Mouse (Mus musculus): ENCODE measurements around the gene Ak5.
A peak's percentile ranks its signal among the peaks of the same experiment; 100 is the strongest.
"Not testable (repeated sequence)": the region's sequence is repeated elsewhere in the genome, so short reads cannot be mapped to it uniquely, and the experiment has no call there.

The Ak5 gene

GRCm38 (mm10) chr3:152668239-152668638, at the start of gene Ak5:
Ak5 (minus strand) TSS chr3:152668360.
- DNase-seq (ENCODE audit: low spot score in 2 of 2) = no peak

GRCm38 (mm10) chr3:152713991-152714902, 46.1 kb upstream of the Ak5 start, which contains the start of gene Pigk:
Pigk (plus strand) TSS chr3:152714100.
- DNase-seq (ENCODE audit: low spot score in 2 of 2) = peak; percentile 80 to 85

GRCm38 (mm10) chr3:152712957-152713356, 44.8 kb upstream of the Ak5 start:
- DNase-seq (ENCODE audit: low spot score in 2 of 2) = no peak

GRCm38 (mm10) chr3:152709936-152710335, 41.8 kb upstream of the Ak5 start:
- DNase-seq (ENCODE audit: low spot score in 2 of 2) = no peak

GRCm38 (mm10) chr3:152707321-152707823, 39.2 kb upstream of the Ak5 start:
- no peak for DNase-seq (ENCODE audit: low spot score in 2 of 2)

- DNase-seq (ENCODE audit: low spot score in 2 of 2) = no peak
Measured at GRCm38 (mm10) chr3:152706901-152707300, 38.7 kb upstream of the Ak5 start.

- no peak for DNase-seq (ENCODE audit: low spot score in 2 of 2)
Measured at GRCm38 (mm10) chr3:152705826-152706225, 37.7 kb upstream of the Ak5 start.

GRCm38 (mm10) chr3:152702274-152702843, 34.2 kb upstream of the Ak5 start:
- no peak for DNase-seq (ENCODE audit: low spot score in 2 of 2)

- DNase-seq (ENCODE audit: low spot score in 2 of 2) = not testable (repeated sequence)
Measured at GRCm38 (mm10) chr3:152701536-152701935, 33.4 kb upstream of the Ak5 start.

- no peak for DNase-seq (ENCODE audit: low spot score in 2 of 2)
Measured at GRCm38 (mm10) chr3:152699261-152699660, 31.1 kb upstream of the Ak5 start.

GRCm38 (mm10) chr3:152698017-152698416, 29.9 kb upstream of the Ak5 start:
- no peak for DNase-seq (ENCODE audit: low spot score in 2 of 2)

GRCm38 (mm10) chr3:152694950-152695349, 26.8 kb upstream of the Ak5 start:
- DNase-seq (ENCODE audit: low spot score in 2 of 2) = no peak

GRCm38 (mm10) chr3:152689105-152689504, 20.9 kb upstream of the Ak5 start:
- DNase-seq (ENCODE audit: low spot score in 2 of 2) = no peak

- DNase-seq (ENCODE audit: low spot score in 2 of 2) = no peak
Measured at GRCm38 (mm10) chr3:152688532-152688931, 20.4 kb upstream of the Ak5 start.

GRCm38 (mm10) chr3:152674663-152675062, 6.5 kb upstream of the Ak5 start:
- no peak for DNase-seq (ENCODE audit: low spot score in 2 of 2)

- DNase-seq (ENCODE audit: low spot score in 2 of 2) = no peak
Measured at GRCm38 (mm10) chr3:152669783-152670182, 1.6 kb upstream of the Ak5 start.

- DNase-seq (ENCODE audit: low spot score in 2 of 2) = no peak
Measured at GRCm38 (mm10) chr3:152668793-152669192, 633 bp upstream of the Ak5 start.

- DNase-seq (ENCODE audit: low spot score in 2 of 2) = peak; percentile 54 to 66
Measured at GRCm38 (mm10) chr3:152667356-152668211, 576 bp downstream of the Ak5 start.

- peak; percentile 33 to 51 for DNase-seq (ENCODE audit: low spot score in 2 of 2)
Measured at GRCm38 (mm10) chr3:152666991-152667355, 1.2 kb downstream of the Ak5 start.

- DNase-seq (ENCODE audit: low spot score in 2 of 2) = no peak
Measured at GRCm38 (mm10) chr3:152658592-152658991, 9.6 kb downstream of the Ak5 start.

- DNase-seq (ENCODE audit: low spot score in 2 of 2) = no peak
Measured at GRCm38 (mm10) chr3:152651991-152652390, 16.2 kb downstream of the Ak5 start.

- DNase-seq (ENCODE audit: low spot score in 2 of 2) = peak in 1 of 2 experiments; percentile 19
Measured at GRCm38 (mm10) chr3:152644610-152645009, 23.6 kb downstream of the Ak5 start.

Measured in right cerebral cortex, postnatal 36 days (tissue).